Mouse (Mus musculus): ENCODE measurements around the gene Dazap1. TPM values are rescaled to one million over a fixed set of nuclear protein-coding genes. Genes with fewer than 3 reads are reported as not detected.

The Dazap1 gene
- polyA plus RNA-seq, 1 experiment: 66.8 TPM

- Histone ChIP-seq H3K4me3 (ENCODE audit: extremely low read depth, insufficient read depth, insufficient read length) (no peak overlapping the region), H3K27ac (ENCODE audit: insufficient read depth, low read length) (no peak overlapping the region), H3K4me1 (ENCODE audit: control insufficient read depth, insufficient read depth, insufficient read length) (peaks cover 4% of the 10 kb centered on the region; the same call in 1 of the 2 replicates), H3K36me3 (ENCODE audit: control insufficient read depth, insufficient read depth, low read length) (peaks cover 12% of the 10 kb centered on the region), H3K27me3 (ENCODE audit: control insufficient read depth, insufficient read depth, low read length) (peaks cover 7% of the 10 kb centered on the region; the same call in 1 of the 2 replicates)
- WGBS: 82% methylated on average over 5 of the region's 5 CpGs
- DNase-seq (ENCODE audit: low read depth in 1 of 2, low spot score in 2 of 2): no peak
- TF ChIP-seq CTCF (IDR thresholded peaks at IDR 0.05; ENCODE audit: extremely low read depth, insufficient read depth, insufficient read length, insufficient replicate concordance) (no peak), POLR2A (IDR thresholded peaks at IDR 0.05; ENCODE audit: low read depth, low read length) (no peak)
These were observed 35.5 kb downstream of the Dazap1 start for GRCm38 (mm10) chr10:80296824-80297223.

GRCm38 (mm10) chr10:80297526-80298133 is 36.3 kb downstream of the Dazap1 start:
- WGBS: 72% methylated on average over 8 of the region's 8 CpGs

GRCm38 (mm10) chr10:80298571-80299281 is 37.4 kb downstream of the Dazap1 start:
- Histone ChIP-seq H3K4me1 (ENCODE audit: control insufficient read depth, insufficient read depth, insufficient read length) (no peaks in the 10 kb centered on the region), H3K27me3 (ENCODE audit: control insufficient read depth, insufficient read depth, low read length) (peaks cover 7% of the 10 kb centered on the region; the same call in 1 of the 2 replicates), H3K27ac (ENCODE audit: insufficient read depth, low read length) (no peak overlapping the region), H3K36me3 (ENCODE audit: control insufficient read depth, insufficient read depth, low read length) (peaks cover 9% of the 10 kb centered on the region), H3K4me3 (ENCODE audit: extremely low read depth, insufficient read depth, insufficient read length) (no peak overlapping the region)
- TF ChIP-seq POLR2A (IDR thresholded peaks at IDR 0.05; ENCODE audit: low read depth, low read length) (no peak), CTCF (IDR thresholded peaks at IDR 0.05; ENCODE audit: extremely low read depth, insufficient read depth, insufficient read length, insufficient replicate concordance) (no peak)
- WGBS: 18% methylated on average over 23 of the region's 26 CpGs
- DNase-seq (ENCODE audit: low read depth in 1 of 2, low spot score in 2 of 2): no peak

More at GRCm38 (mm10) chr10:80297526-80298133, 36.3 kb downstream of the Dazap1 start:
- Histone ChIP-seq H3K4me1 (ENCODE audit: control insufficient read depth, insufficient read depth, insufficient read length) (peaks cover 4% of the 10 kb centered on the region; the same call in 1 of the 2 replicates), H3K27me3 (ENCODE audit: control insufficient read depth, insufficient read depth, low read length) (peaks cover 7% of the 10 kb centered on the region; the same call in 1 of the 2 replicates), H3K4me3 (ENCODE audit: extremely low read depth, insufficient read depth, insufficient read length) (no peak overlapping the region), H3K36me3 (ENCODE audit: control insufficient read depth, insufficient read depth, low read length) (peaks cover 12% of the 10 kb centered on the region), H3K27ac (ENCODE audit: insufficient read depth, low read length) (no peak overlapping the region)
- DNase-seq (ENCODE audit: low read depth in 1 of 2, low spot score in 2 of 2): no peak
- no peak for TF ChIP-seq POLR2A (IDR thresholded peaks at IDR 0.05; ENCODE audit: low read depth, low read length)
- TF ChIP-seq CTCF (IDR thresholded peaks at IDR 0.05; ENCODE audit: extremely low read depth, insufficient read depth, insufficient read length, insufficient replicate concordance): no peak

GRCm38 (mm10) chr10:80299301-80299700 is 38.0 kb downstream of the Dazap1 start:
- no peak for TF ChIP-seq POLR2A (IDR thresholded peaks at IDR 0.05; ENCODE audit: low read depth, low read length)
- TF ChIP-seq CTCF (IDR thresholded peaks at IDR 0.05; ENCODE audit: extremely low read depth, insufficient read depth, insufficient read length, insufficient replicate concordance): no peak
- WGBS: 20% methylated on average over 15 of the region's 15 CpGs
- Histone ChIP-seq H3K27ac (ENCODE audit: insufficient read depth, low read length) (no peak overlapping the region), H3K36me3 (ENCODE audit: control insufficient read depth, insufficient read depth, low read length) (peaks cover 5% of the 10 kb centered on the region), H3K4me3 (ENCODE audit: extremely low read depth, insufficient read depth, insufficient read length) (no peak overlapping the region), H3K4me1 (ENCODE audit: control insufficient read depth, insufficient read depth, insufficient read length) (no peaks in the 10 kb centered on the region), H3K27me3 (ENCODE audit: control insufficient read depth, insufficient read depth, low read length) (peaks cover 7% of the 10 kb centered on the region; the same call in 1 of the 2 replicates)
- no peak for DNase-seq (ENCODE audit: low read depth in 1 of 2, low spot score in 2 of 2)

GRCm38 (mm10) chr10:80299824-80300223 is 38.5 kb downstream of the Dazap1 start:
- Histone ChIP-seq H3K4me1 (ENCODE audit: control insufficient read depth, insufficient read depth, insufficient read length) (no peaks in the 10 kb centered on the region), H3K27me3 (ENCODE audit: control insufficient read depth, insufficient read depth, low read length) (peaks cover 10% of the 10 kb centered on the region), H3K36me3 (ENCODE audit: control insufficient read depth, insufficient read depth, low read length) (no peaks in the 10 kb centered on the region), H3K4me3 (ENCODE audit: extremely low read depth, insufficient read depth, insufficient read length) (no peak overlapping the region), H3K27ac (ENCODE audit: insufficient read depth, low read length) (no peak overlapping the region)
- no peak for TF ChIP-seq CTCF (IDR thresholded peaks at IDR 0.05; ENCODE audit: extremely low read depth, insufficient read depth, insufficient read length, insufficient replicate concordance)
- DNase-seq (ENCODE audit: low read depth in 1 of 2, low spot score in 2 of 2): no peak
- WGBS: 55% methylated on average over 10 of the region's 10 CpGs

- Histone ChIP-seq H3K36me3 (ENCODE audit: control insufficient read depth, insufficient read depth, low read length) (no peaks in the 10 kb centered on the region), H3K27me3 (ENCODE audit: control insufficient read depth, insufficient read depth, low read length) (peaks cover 10% of the 10 kb centered on the region), H3K27ac (ENCODE audit: insufficient read depth, low read length) (no peak overlapping the region), H3K4me3 (ENCODE audit: extremely low read depth, insufficient read depth, insufficient read length) (no peak overlapping the region), H3K4me1 (ENCODE audit: control insufficient read depth, insufficient read depth, insufficient read length) (no peaks in the 10 kb centered on the region)
- no peak for TF ChIP-seq POLR2A (IDR thresholded peaks at IDR 0.05; ENCODE audit: low read depth, low read length)
- no peak for TF ChIP-seq CTCF (IDR thresholded peaks at IDR 0.05; ENCODE audit: extremely low read depth, insufficient read depth, insufficient read length, insufficient replicate concordance)
- 47% methylated on average over 11 of the region's 11 CpGs for WGBS
- no peak for DNase-seq (ENCODE audit: low read depth in 1 of 2, low spot score in 2 of 2)
These were observed 39.4 kb downstream of the Dazap1 start for GRCm38 (mm10) chr10:80300672-80301181.

Data from spleen, adult 2 months (tissue).